Mouse (Mus musculus): ENCODE results near the gene Ndrg3. TPM values are rescaled to one million over a fixed set of nuclear protein-coding genes. Genes with fewer than 3 reads are reported as not detected.

The Ndrg3 gene
- polyA plus RNA-seq, 1 experiment from 2014 or later, result 44.6 TPM

- H3K27ac ChIP-seq (ENCODE audit: low read length), result no peak overlapping the region
- no peak for ATAC-seq (ENCODE audit: low read depth)
These were observed 15.1 kb downstream of the Ndrg3 start for GRCm38 (mm10) chr2:156976711-156977110.

DNA sequence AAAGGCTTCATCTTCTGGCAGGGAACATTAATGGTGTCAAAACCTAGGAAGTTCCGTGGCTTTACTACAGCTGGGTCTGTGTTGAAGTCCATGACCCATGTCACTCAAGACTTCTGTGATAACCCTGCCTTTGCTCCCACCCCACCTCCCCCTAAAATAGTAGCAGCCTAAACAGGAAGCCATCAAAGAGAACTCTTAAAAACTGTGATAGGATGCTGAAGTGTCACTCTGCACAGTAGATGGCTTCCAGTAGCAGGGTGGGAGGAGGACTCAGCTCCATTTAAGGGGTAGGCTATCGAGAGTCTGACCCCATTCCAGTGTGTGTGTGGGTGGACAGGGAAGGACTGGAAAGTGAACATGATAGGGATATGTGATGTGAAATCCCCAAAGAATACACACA lies 16.9 kb downstream of the Ndrg3 start:
- H3K9ac ChIP-seq (ENCODE audit: low read length), result no peak overlapping the region
- no peak overlapping the region for H3K27ac ChIP-seq (ENCODE audit: low read length)
- H3K9me3 ChIP-seq (ENCODE audit: control insufficient read depth, low read length), result no peaks in the 10 kb centered on the region
- H3K27me3 ChIP-seq (ENCODE audit: control insufficient read depth, insufficient read depth, low read depth, low read length), result no peaks in the 10 kb centered on the region
- WGBS, result 30% methylated on average over 2 of the region's 2 CpGs
- peaks cover 4% of the 10 kb centered on the region; the same call in 1 of the 2 replicates for H3K4me1 ChIP-seq (replicated peaks; ENCODE audit: control insufficient read depth, insufficient read depth, low read length)
- no peak overlapping the region for H3K4me2 ChIP-seq (ENCODE audit: low read depth, low read length)
- no peak overlapping the region for H3K4me3 ChIP-seq (ENCODE audit: low read length)
- H3K36me3 ChIP-seq (ENCODE audit: control insufficient read depth, insufficient read depth, low read length), result no peaks in the 10 kb centered on the region
- no peak for ATAC-seq (ENCODE audit: low read depth)

More at GRCm38 (mm10) chr2:156976711-156977110, 15.1 kb downstream of the Ndrg3 start:
- Histone ChIP-seq H3K36me3 (ENCODE audit: control insufficient read depth, insufficient read depth, low read length) (no peaks in the 10 kb centered on the region), H3K4me3 (ENCODE audit: low read length) (no peak overlapping the region), H3K9me3 (ENCODE audit: control insufficient read depth, low read length) (no peaks in the 10 kb centered on the region), H3K4me1 (replicated peaks; ENCODE audit: control insufficient read depth, insufficient read depth, low read length) (peaks cover 4% of the 10 kb centered on the region; the same call in 1 of the 2 replicates), H3K27me3 (ENCODE audit: control insufficient read depth, insufficient read depth, low read depth, low read length) (no peaks in the 10 kb centered on the region), H3K9ac (ENCODE audit: low read length) (no peak overlapping the region), H3K4me2 (ENCODE audit: low read depth, low read length) (no peak overlapping the region)

GRCm38 (mm10) chr2:156973316-156974100 lies 18.3 kb downstream of the Ndrg3 start:
- Histone ChIP-seq H3K9me3 (ENCODE audit: control insufficient read depth, low read length) (no peaks in the 10 kb centered on the region), H3K27ac (ENCODE audit: low read length) (no peak overlapping the region), H3K9ac (ENCODE audit: low read length) (no peak overlapping the region), H3K4me3 (ENCODE audit: low read length) (no peak overlapping the region), H3K36me3 (ENCODE audit: control insufficient read depth, insufficient read depth, low read length) (no peaks in the 10 kb centered on the region), H3K27me3 (ENCODE audit: control insufficient read depth, insufficient read depth, low read depth, low read length) (no peaks in the 10 kb centered on the region), H3K4me2 (ENCODE audit: low read depth, low read length) (no peak overlapping the region), H3K4me1 (replicated peaks; ENCODE audit: control insufficient read depth, insufficient read depth, low read length) (peaks cover 4% of the 10 kb centered on the region; the same call in 1 of the 2 replicates)
- WGBS, result 81% methylated on average over 5 of the region's 5 CpGs
- no peak for ATAC-seq (ENCODE audit: low read depth)

DNA sequence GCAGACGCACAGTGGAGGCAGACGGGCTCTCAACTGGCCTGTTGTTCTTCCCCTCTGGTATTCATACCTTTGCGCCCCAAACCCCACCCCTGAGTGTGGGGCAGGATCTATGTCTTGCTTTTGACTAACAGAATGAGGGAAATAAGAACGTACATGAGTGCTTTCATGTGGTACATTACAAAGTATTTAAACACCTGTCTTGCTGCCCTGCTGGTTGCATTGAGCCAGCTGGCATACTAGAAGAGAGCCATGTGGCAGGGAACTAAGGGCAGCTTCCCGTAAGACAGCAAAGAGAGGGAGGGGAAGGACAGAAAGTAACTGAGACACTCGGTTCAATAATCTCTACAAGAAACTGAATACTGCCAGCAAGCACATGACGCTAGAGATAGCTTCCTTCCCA lies 21.6 kb downstream of the Ndrg3 start:
- Histone ChIP-seq H3K4me1 (replicated peaks; ENCODE audit: control insufficient read depth, insufficient read depth, low read length) (peaks cover 4% of the 10 kb centered on the region; the same call in 1 of the 2 replicates), H3K9me3 (ENCODE audit: control insufficient read depth, low read length) (no peaks in the 10 kb centered on the region), H3K36me3 (ENCODE audit: control insufficient read depth, insufficient read depth, low read length) (no peaks in the 10 kb centered on the region), H3K4me2 (ENCODE audit: low read depth, low read length) (no peak overlapping the region), H3K4me3 (ENCODE audit: low read length) (no peak overlapping the region), H3K9ac (ENCODE audit: low read length) (no peak overlapping the region), H3K27ac (ENCODE audit: low read length) (no peak overlapping the region), H3K27me3 (ENCODE audit: control insufficient read depth, insufficient read depth, low read depth, low read length) (no peaks in the 10 kb centered on the region)
- 64% methylated on average over 7 of the region's 7 CpGs for WGBS
- ATAC-seq (ENCODE audit: low read depth), result no peak

- WGBS, result 63% methylated on average over 4 of the region's 4 CpGs
- Histone ChIP-seq H3K27me3 (ENCODE audit: control insufficient read depth, insufficient read depth, low read depth, low read length) (no peaks in the 10 kb centered on the region), H3K9me3 (ENCODE audit: control insufficient read depth, low read length) (no peaks in the 10 kb centered on the region), H3K9ac (ENCODE audit: low read length) (no peak overlapping the region), H3K4me1 (replicated peaks; ENCODE audit: control insufficient read depth, insufficient read depth, low read length) (no peaks in the 10 kb centered on the region), H3K27ac (ENCODE audit: low read length) (no peak overlapping the region), H3K36me3 (ENCODE audit: control insufficient read depth, insufficient read depth, low read length) (no peaks in the 10 kb centered on the region), H3K4me3 (ENCODE audit: low read length) (no peak overlapping the region), H3K4me2 (ENCODE audit: low read depth, low read length) (no peak overlapping the region)
- no peak for ATAC-seq (ENCODE audit: low read depth)
These were observed 23.4 kb downstream of the Ndrg3 start for GRCm38 (mm10) chr2:156968501-156968900.

GRCm38 (mm10) chr2:156967388-156967787 lies 24.5 kb downstream of the Ndrg3 start:
- no peaks in the 10 kb centered on the region for H3K9me3 ChIP-seq (ENCODE audit: control insufficient read depth, low read length)
- no peak overlapping the region for H3K27ac ChIP-seq (ENCODE audit: low read length)
- 71% methylated on average over 6 of the region's 6 CpGs for WGBS
- H3K36me3 ChIP-seq (ENCODE audit: control insufficient read depth, insufficient read depth, low read length), result no peaks in the 10 kb centered on the region
- no peak overlapping the region for H3K4me3 ChIP-seq (ENCODE audit: low read length)
- H3K27me3 ChIP-seq (ENCODE audit: control insufficient read depth, insufficient read depth, low read depth, low read length), result no peaks in the 10 kb centered on the region
- no peaks in the 10 kb centered on the region for H3K4me1 ChIP-seq (replicated peaks; ENCODE audit: control insufficient read depth, insufficient read depth, low read length)
- no peak overlapping the region for H3K9ac ChIP-seq (ENCODE audit: low read length)
- H3K4me2 ChIP-seq (ENCODE audit: low read depth, low read length), result no peak overlapping the region
- ATAC-seq (ENCODE audit: low read depth), result no peak

DNA sequence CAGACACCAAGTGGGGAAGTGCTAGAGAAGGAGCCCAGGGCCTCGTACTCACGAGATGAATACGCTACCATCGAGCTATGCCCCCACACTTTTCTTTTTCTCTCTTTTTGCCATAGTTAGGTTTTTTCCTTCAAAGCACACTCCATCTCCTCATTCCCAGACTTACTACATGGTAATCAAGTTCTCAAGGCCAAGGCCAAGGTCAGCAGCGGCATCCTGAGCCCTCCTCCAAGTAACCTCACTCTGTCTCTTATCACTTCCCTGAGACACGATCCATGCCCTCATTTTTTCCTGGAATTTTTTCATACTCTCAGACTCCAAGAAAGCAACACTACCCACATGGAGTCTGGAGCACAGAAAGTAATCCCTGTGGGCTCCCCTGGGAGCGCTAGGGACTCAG lies 28.0 kb downstream of the Ndrg3 start:
- H3K27me3 ChIP-seq (ENCODE audit: control insufficient read depth, insufficient read depth, low read depth, low read length), result no peaks in the 10 kb centered on the region
- no peak for ATAC-seq (ENCODE audit: low read depth)
- H3K36me3 ChIP-seq (ENCODE audit: control insufficient read depth, insufficient read depth, low read length), result no peaks in the 10 kb centered on the region
- WGBS, result 89% methylated on average over 7 of the region's 7 CpGs
- no peak overlapping the region for H3K27ac ChIP-seq (ENCODE audit: low read length)
- no peaks in the 10 kb centered on the region for H3K4me1 ChIP-seq (replicated peaks; ENCODE audit: control insufficient read depth, insufficient read depth, low read length)
- H3K4me2 ChIP-seq (ENCODE audit: low read depth, low read length), result no peak overlapping the region
- no peaks in the 10 kb centered on the region for H3K9me3 ChIP-seq (ENCODE audit: control insufficient read depth, low read length)
- H3K4me3 ChIP-seq (ENCODE audit: low read length), result no peak overlapping the region
- H3K9ac ChIP-seq (ENCODE audit: low read length), result no peak overlapping the region

- WGBS, result 86% methylated on average over 9 of the region's 9 CpGs
- Histone ChIP-seq H3K4me3 (ENCODE audit: low read length) (no peak overlapping the region), H3K4me2 (ENCODE audit: low read depth, low read length) (no peak overlapping the region)
These were observed 33.2 kb downstream of the Ndrg3 start for GRCm38 (mm10) chr2:156958496-156959252.

DNA sequence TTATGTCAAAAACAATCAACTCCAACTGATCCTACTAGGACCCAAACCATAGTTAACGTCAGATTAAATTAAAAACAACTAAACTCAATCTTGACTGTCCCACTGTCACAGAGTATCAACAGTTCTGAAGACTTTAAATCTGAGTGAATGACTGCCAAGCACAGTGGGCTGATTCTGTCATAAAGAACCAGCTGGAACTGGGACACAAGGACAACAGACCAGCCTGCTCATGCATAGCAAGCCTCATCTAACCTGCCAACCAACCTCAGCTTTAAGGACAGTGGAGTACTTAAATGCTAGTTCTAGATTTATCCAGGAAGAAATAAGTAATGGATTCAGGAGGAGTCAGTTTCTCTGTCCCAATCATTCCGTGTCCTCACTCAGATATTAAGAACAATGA lies 34.8 kb downstream of the Ndrg3 start:
- no peak overlapping the region for H3K9ac ChIP-seq (ENCODE audit: low read length)
- no peaks in the 10 kb centered on the region for H3K9me3 ChIP-seq (ENCODE audit: control insufficient read depth, low read length)
- H3K4me3 ChIP-seq (ENCODE audit: low read length), result no peak overlapping the region
- no peaks in the 10 kb centered on the region; the same call in 1 of the 2 replicates for H3K4me1 ChIP-seq (replicated peaks; ENCODE audit: control insufficient read depth, insufficient read depth, low read length)
- no peak overlapping the region for H3K27ac ChIP-seq (ENCODE audit: low read length)
- no peaks in the 10 kb centered on the region for H3K36me3 ChIP-seq (ENCODE audit: control insufficient read depth, insufficient read depth, low read length)
- no peak for ATAC-seq (ENCODE audit: low read depth)
- H3K27me3 ChIP-seq (ENCODE audit: control insufficient read depth, insufficient read depth, low read depth, low read length), result no peaks in the 10 kb centered on the region
- WGBS, result 93% methylated on average over 2 of the region's 2 CpGs
- no peak overlapping the region for H3K4me2 ChIP-seq (ENCODE audit: low read depth, low read length)

More at GRCm38 (mm10) chr2:156958496-156959252, 33.2 kb downstream of the Ndrg3 start:
- H3K9me3 ChIP-seq (ENCODE audit: control insufficient read depth, low read length), result no peaks in the 10 kb centered on the region
- no peak for ATAC-seq (ENCODE audit: low read depth)
- no peaks in the 10 kb centered on the region for H3K27me3 ChIP-seq (ENCODE audit: control insufficient read depth, insufficient read depth, low read depth, low read length)
- H3K4me1 ChIP-seq (replicated peaks; ENCODE audit: control insufficient read depth, insufficient read depth, low read length), result no peaks in the 10 kb centered on the region; the same call in 1 of the 2 replicates
- H3K36me3 ChIP-seq (ENCODE audit: control insufficient read depth, insufficient read depth, low read length), result no peaks in the 10 kb centered on the region
- H3K27ac ChIP-seq (ENCODE audit: low read length), result no peak overlapping the region
- no peak overlapping the region for H3K9ac ChIP-seq (ENCODE audit: low read length)

All from lung, embryonic 16.5 days (tissue).